Mouse (Mus musculus) urinary bladder, postnatal 10 days (tissue): Measurements from ENCODE around the gene Rnf180.
"Not testable (repeated sequence)": the region's sequence is repeated elsewhere in the genome, so short reads cannot be mapped to it uniquely, and the experiment has no call there.

Experiments
- DNase-seq: peaks from one replicate; pipeline ENCODE4 v3.0.0; 2022; ENCODE audit warnings: low spot score

Gene Rnf180

DNA sequence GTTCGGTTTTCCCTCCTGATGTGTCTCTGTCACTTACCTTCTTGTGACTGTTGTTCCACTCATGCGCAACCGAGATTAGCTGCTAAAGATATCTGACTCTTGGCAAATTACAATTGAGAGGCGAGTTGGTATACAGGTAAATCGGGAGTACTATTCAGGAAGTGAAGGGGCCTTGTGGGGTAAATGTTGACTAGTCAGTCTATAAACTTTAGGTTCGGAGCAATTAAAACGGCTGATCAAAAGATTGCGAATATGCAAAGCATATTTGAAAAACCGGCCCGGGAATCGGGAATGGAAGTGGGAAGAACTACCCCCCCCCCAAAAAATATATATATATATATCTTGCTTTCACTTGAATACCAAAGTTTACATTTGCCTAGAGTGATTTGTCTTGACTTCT is at the start of gene Rnf180:
TSS of gene Rnf180 (minus strand) at position 101 of the 400 bp plus-strand sequence.
- no peak for DNase-seq

GRCm38 (mm10) chr13:105331199-105331968 is 36.8 kb upstream of the Rnf180 start:
- no peak for DNase-seq

GRCm38 (mm10) chr13:105326946-105327345 is 32.3 kb upstream of the Rnf180 start:
- no peak for DNase-seq

DNA sequence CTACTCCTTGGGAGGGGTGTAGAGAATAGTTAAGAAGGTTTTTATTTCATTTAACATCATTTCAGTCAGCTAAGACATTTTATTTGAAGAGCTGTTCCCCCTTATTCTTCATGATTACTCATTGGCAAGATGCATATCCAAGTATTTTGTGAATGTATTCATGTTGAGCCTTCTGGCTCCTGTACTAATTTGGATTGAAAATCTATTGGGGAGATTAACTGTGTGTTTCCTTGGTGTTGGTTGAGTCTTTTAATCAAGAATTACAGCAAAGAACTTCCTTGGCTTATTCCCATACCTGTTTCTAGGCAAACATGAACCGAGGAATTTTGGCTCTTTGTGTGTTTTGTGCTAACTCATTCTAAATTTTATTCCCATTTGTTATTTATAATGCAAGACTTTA is 22.3 kb upstream of the Rnf180 start:
- no peak for DNase-seq

DNA sequence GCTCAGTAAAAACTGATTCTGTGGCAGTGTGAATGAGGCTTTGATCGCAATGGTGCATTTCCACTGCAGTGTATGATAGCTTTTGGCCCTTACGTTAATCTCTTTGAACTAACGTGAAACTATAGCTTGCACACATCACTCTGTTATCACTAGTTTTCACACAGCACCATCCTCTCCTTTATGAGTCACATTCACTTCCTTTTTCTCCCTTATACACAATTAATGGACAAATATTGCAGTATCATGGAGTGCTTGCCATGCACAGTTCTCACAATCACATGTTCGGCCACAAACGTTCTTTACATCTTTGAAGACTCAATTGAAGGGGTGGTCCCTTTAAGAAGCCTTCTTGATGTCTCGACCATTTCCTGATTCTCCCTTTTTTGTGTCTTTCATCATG is 21.4 kb upstream of the Rnf180 start:
- no peak for DNase-seq

DNA sequence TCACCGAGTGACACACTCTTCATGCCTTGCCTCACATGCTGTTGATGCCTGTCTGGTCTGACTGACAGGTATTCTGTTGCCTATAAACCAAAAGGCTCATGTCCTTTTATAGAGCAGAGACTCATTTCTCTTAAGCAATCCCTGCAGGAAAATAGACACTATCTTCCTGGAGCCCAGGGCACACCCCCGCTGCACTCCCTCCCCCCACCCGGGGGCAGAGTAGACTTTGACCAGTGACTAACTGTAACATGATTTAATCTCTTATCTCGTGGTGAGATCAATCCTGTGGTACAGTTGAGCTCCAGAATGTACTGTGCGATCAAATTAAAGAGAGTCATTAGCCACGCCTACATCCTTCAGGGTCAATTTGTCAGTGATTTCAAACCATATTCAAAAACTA is 18.1 kb upstream of the Rnf180 start:
- no peak for DNase-seq

DNA sequence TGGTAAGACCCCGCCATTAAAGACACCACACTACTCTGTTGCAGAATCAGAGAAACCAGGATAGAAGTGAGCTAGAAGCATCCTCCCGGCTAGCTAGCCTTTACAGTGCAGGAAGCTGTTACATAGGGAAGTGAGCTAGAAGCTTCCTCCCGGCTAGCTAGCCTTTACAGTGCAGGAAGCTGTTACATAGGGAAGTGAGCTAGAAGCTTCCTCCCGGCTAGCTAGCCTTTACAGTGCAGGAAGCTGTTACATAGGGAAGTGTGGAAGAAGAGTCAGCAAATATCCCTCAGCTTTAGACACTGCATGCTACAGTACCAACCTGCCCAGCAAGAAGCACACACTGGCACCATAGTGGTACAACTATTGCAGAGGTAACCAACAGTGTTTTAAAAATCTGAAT is 15.9 kb upstream of the Rnf180 start:
- DNase-seq: not testable (repeated sequence)

DNA sequence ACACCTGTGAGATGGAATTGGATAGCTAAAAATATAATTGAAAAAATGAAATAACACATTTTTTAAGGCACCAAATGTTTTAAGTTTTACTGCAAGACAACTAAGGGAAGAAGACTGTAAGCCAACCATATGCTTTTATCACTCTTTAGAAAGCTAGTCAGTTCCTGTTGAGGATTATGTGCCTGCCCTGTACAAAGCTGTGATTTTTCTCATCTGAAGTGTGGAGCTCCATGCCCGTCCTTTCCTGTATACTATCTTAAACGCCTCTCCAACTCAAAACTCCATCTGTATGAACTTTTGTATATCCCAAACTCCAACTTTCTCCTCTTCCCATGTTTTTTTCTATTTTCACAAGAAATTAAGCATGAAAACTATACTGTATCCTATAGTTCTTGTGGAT is 10.9 kb upstream of the Rnf180 start:
- no peak for DNase-seq

- no peak for DNase-seq
Observed at GRCm38 (mm10) chr13:105304054-105304453, 9.4 kb upstream of the Rnf180 start.

GRCm38 (mm10) chr13:105300009-105300346 is 5.4 kb upstream of the Rnf180 start:
- no peak for DNase-seq

- DNase-seq: no peak
Observed at GRCm38 (mm10) chr13:105299162-105300008, 4.8 kb upstream of the Rnf180 start.

DNA sequence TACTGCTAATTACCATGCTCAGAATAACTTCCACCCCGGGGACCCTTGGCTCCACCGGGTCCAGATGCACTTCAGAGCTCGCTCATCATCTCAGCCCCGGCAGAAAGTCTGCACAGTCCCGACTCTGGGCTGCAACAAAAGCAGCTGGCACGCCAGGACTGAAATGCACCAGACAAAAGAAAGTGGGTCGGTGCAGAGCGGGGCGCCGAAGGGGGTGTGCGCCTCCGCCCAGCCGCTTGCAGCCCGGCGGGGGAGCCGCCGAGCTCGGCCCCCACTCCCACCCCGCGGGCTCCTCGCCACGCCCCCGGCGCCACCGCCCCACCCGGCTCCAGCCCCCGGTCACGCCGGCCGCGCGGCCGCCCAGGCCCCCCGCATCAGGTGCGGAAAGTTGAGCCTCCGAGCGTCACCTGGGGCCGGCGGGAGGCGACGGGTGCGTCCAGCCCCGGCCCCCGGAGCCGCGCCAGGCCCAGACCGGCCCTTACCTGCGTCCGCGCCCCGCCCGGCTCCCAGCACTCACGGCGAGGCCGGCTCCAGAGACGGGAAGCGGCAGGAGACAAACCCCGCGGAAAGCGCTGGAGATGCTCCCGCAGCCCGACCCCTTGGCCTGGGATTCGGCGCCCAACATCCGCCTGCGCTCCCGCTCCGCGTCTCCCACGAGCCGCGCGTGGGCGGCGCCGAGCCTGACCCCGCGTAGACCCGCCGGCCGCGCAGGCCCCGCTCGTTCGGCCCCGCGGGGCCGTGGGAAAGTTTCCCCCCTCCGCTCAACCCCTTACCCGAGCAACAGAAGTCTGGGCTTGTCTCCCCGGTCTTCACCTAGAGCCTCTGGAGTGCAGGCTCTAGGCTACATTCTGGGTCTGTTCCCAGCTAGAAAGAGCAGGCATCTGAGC is 591 bp downstream of the Rnf180 start:
- no peak for DNase-seq

DNA sequence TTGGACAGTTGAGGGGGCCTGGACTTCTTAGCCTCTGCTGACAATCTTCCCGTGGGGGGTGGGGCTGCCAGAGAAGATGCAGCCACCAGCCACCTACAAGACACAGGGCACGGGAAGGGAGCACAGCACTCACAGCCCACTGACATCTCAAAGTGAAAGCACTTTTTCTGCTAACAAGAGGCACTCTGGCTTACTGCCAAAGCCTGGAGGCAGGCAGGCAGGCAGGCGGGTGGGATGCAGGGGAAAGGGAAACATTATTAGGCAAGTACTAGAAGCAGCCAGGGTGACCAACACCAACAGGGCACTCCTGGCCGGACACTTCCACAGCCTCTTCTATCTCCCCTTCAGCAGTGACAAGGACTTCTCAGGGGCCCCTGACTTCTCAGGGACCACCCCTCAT is 2.8 kb downstream of the Rnf180 start:
- no peak for DNase-seq

DNA sequence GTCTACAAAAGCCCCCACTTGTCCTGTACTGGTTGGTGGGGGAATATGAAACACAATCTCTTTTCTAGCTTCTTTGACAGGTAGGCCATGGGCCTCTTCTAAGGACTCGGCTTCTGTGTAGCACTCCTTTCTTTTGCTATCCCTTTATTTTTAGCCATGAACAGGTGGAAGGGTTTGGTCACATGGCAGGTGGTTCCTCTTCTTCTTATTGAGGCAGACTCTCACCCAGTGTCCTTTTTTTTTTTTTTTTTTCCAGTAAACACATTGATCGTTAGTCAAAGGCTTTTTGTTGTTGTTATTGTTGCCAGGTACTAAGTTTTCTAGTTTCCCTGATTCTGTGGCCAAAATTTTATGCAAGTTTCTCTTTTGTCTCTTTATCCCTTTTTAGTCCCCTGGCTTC is 4.0 kb downstream of the Rnf180 start:
- no peak for DNase-seq

GRCm38 (mm10) chr13:105290021-105290420 is 4.6 kb downstream of the Rnf180 start:
- DNase-seq: no peak

GRCm38 (mm10) chr13:105279397-105280018 is 15.1 kb downstream of the Rnf180 start:
- no peak for DNase-seq

GRCm38 (mm10) chr13:105270394-105271094 is 24.1 kb downstream of the Rnf180 start:
- no peak for DNase-seq

GRCm38 (mm10) chr13:105267464-105267863 is 27.2 kb downstream of the Rnf180 start:
- DNase-seq: no peak

GRCm38 (mm10) chr13:105266746-105267145 is 27.9 kb downstream of the Rnf180 start:
- DNase-seq: no peak

DNA sequence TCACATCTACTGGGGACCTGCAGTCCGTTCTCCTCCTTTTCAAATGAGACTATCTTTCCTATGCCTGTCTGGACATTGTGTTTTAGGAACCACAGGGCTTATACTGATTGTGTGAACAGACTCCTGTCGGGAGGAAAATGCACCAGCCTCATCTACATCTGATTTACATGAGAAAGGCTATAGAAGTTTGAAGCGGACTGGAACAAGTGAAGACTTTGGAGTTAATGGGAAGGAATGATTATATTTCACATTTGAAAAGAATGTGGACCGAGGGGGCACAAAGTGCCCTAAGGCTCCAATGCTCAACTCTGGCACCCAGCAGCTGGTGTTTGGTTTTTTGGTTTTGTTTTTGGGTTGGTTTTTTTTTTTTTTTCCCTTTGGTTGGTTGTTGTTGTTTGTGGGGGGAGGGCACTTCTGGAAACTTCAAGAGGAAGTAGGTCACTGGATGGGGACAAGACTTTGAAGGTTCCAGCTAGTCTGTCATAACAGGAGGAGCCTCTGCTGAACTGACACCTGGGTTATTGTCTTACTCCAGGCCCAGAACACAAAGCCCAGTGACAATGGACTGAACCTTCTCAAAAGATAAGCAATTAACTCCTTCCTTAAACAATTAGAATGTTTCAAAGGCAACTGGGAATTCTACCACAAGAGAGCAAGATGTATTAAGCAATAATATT is 37.7 kb downstream of the Rnf180 start:
- no peak for DNase-seq

DNA sequence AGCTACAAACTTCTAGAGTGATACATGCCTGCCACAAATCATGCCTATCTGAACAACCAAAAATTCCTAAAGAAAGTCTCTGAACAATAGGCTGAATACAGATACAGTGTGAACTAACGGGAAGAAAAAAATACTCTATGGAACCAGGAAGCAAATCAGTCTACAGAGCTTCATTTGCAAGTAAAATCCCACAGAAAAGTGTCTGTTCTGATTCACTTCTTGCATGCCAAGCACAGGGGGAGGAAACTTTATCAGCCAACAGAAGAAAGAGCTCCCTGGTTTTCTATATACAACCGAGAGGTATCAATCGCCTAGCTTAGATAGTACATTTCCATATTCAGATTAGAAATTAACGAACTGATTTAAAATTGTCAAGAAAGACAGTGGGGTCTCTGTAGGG is 43.8 kb downstream of the Rnf180 start:
- DNase-seq: no peak
